Comparison of ENCODE assay signal across 12 mouse cellular contexts in the genomic region with DNA sequence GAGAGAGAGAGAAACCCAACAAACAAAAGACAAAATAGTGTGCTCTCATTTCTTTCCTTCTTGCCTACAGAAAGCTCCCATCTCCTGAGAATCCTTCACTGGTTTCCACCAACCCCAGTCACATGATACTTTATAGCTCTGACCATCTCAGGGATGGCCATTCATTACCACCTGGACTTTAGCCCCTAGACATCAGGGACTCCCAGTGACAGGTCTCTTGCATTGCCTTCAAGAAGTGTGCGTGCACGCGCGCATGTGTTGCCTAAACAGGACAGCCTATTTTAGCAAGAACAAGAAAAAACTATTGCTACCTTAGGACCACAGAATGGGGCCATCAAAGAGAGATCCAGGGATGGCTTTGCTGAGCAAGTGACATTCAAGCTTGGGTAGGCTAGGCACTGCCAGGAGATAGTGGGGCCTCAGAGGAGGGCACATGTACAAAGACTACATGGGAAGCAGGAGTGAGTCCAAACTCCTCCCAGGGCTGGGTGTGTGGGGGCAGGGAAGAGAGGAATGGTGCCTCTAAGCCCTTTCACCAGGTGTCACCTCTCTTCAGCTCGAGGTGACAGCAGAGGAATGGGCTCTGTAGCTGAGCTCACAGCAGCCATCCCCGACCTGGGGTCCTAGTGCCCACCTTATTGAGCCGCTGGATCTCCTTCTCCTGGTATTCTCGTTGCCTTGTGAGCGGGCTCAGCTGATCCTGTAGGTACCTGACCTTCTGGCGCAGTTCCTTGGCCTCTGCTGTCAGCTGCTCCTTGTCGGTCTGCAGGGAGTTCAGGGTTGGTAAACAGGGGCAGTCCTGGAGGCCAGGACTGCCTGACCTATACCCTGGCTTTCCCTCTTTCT. TPM values are rescaled to one million over a fixed set of nuclear protein-coding genes. Genes with fewer than 3 reads are reported as not detected.
A peak's percentile ranks its signal among the peaks of the same experiment; 100 is the strongest.
DNase-seq lines count a peak whose midpoint lies in the region; ATAC-seq lines count a peak whose summit lies in the region.
"Had no signal": no experiment of that assay in that cellular context is flagged by ENCODE, and none has a peak within 500 bp of the region (broad histone marks: within the 10 kb centered on the region; RNA-seq: fewer than 3 reads in every experiment).

No protein-coding gene starts in this region.

- peaks cover 54% of the 10 kb centered on the region for H3K36me3 ChIP-seq in stomach, embryonic 15.5 days

- H3K4me3 ChIP-seq in stomach, embryonic 15.5 days (replicated peaks): no peak overlapping the region
- H3K4me3 ChIP-seq: forebrain, embryonic 12.5 days had no signal

- H3K4me2 ChIP-seq in stomach, embryonic 15.5 days: no peak overlapping the region
- H3K4me2 ChIP-seq: forebrain, embryonic 12.5 days; lung, embryonic 14.5 days; midbrain, embryonic 11.5 days had no signal

- peak; percentile 63 for DNase-seq in adrenal gland, postnatal 14 days
- DNase-seq in adrenal gland, adult (ENCODE audit: inconsistent age in 2 of 2, low spot score in 1 of 2): no peak
- peak; percentile 67 for DNase-seq in kidney, adult 18-20 months
- no peak for DNase-seq in kidney, postnatal 14 days
- DNase-seq in kidney, adult 8-10 months: peak; percentile 59 to 80
- DNase-seq in cerebellum, adult 18-20 months: no peak
- no peak for DNase-seq in urinary bladder, postnatal 25 days (ENCODE audit: low spot score)
- DNase-seq: lung, embryonic 14.5 days had no signal

- H3K9me3 ChIP-seq in stomach, embryonic 15.5 days: no peaks in the 10 kb centered on the region
- H3K9me3 ChIP-seq: forebrain, embryonic 12.5 days had no signal

- no peaks in the 10 kb centered on the region for H3K27me3 ChIP-seq in stomach, embryonic 15.5 days (replicated peaks)
- H3K27me3 ChIP-seq: forebrain, embryonic 12.5 days had no signal

- no peak for ATAC-seq in stomach, embryonic 15.5 days (ENCODE audit: insufficient read depth, low FRiP score, low read depth)
- ATAC-seq: inflammation-experienced regulatory T-cells, adult 6 months had no signal

- 0 out of 2 replicates have a peak, but pooled peaks cover 4% of the 10 kb centered on the region for H3K4me1 ChIP-seq in stomach, embryonic 15.5 days
- H3K4me1 ChIP-seq: forebrain, embryonic 12.5 days had no signal

- WGBS in stomach, embryonic 15.5 days: 64% methylated on average over 11 of the region's 11 CpGs

- no peak overlapping the region for H3K9ac ChIP-seq in stomach, embryonic 15.5 days
- H3K9ac ChIP-seq: forebrain, embryonic 12.5 days; lung, embryonic 14.5 days had no signal

- peak overlapping the region; percentile 51; the same call in 1 of the 2 replicates for H3K27ac ChIP-seq in stomach, embryonic 15.5 days
- H3K27ac ChIP-seq: forebrain, embryonic 12.5 days had no signal

RNA-seq across cellular contexts. Expression of a gene that starts 18.1 kb away (rescaled TPM):
- 308 and 532 TPM in 2 replicates for total RNA-seq in adrenal gland, postnatal 14 days (2021)
- polyA plus RNA-seq in stomach, embryonic 15.5 days (2015; fragmentation: Nextera tagmentation; extraction: Ambion mirVana): 164 and 171 TPM in 2 replicates

RNA-seq across cellular contexts. Expression of a gene that starts 42.4 kb away (rescaled TPM):
- 53.8 and 74.2 TPM in 2 replicates for total RNA-seq in adrenal gland, postnatal 14 days (2021)
- polyA plus RNA-seq in stomach, embryonic 15.5 days (2015; fragmentation: Nextera tagmentation; extraction: Ambion mirVana): 20.0 and 20.5 TPM in 2 replicates

RNA-seq across cellular contexts. Expression of a gene that starts 54.2 kb away (rescaled TPM):
- 379 and 380 TPM in 2 replicates for total RNA-seq in adrenal gland, postnatal 14 days (2021)
- polyA plus RNA-seq in stomach, embryonic 15.5 days (2015; fragmentation: Nextera tagmentation; extraction: Ambion mirVana): 602 and 675 TPM in 2 replicates

RNA-seq across cellular contexts. Expression of a gene that starts 59.6 kb away (rescaled TPM):
- total RNA-seq in adrenal gland, postnatal 14 days (2021): 18.5 and 26.0 TPM in 2 replicates
- 7.5 and 11.6 TPM in 2 replicates for polyA plus RNA-seq in stomach, embryonic 15.5 days (2015; fragmentation: Nextera tagmentation; extraction: Ambion mirVana)

Comparison
In these comparisons a context has a peak if more than half of its experiments do, and no peak if none do; other contexts are left out.
1. DNase-seq: peak in adrenal gland, postnatal 14 days (single experiment), kidney, adult 18-20 months (single experiment) and kidney, adult 8-10 months (2 of 2); none in adrenal gland, adult (0 of 2), kidney, postnatal 14 days (single experiment), cerebellum, adult 18-20 months (0 of 2) and urinary bladder, postnatal 25 days (single experiment).